Mouse (Mus musculus) skeletal muscle tissue, adult 2 months (tissue): ENCODE measurements around the gene Gpr33.

Experiments
- DNase-seq: peaks from one replicate; pipeline ENCODE4 v3.0.0-alpha.2; 2012; ENCODE audit warnings: low read depth, low spot score

Gene Gpr33

DNA sequence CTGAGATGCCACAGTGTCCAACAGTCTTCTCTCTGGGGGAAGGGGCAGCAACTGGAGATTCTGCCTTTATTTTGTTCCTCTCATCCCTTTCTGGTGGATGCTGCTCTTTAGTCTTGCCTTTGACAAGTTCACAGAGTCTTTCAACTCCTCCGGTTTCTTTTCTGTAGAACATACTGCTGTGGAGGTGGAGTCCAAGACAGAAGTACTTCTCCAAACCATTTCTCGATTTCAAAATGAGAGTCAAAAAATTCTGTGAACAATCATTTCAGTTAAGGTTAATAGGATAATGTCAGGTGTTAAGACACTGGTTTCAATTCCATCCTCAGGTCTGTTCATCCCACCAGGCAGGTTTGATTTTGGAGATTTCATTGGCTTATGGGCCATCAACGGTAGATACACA lies at the start of gene Gpr33:
Gene Gpr33, minus strand, starts transcription at position 101 of the 400 bp plus-strand sequence.
- no peak for DNase-seq

DNA sequence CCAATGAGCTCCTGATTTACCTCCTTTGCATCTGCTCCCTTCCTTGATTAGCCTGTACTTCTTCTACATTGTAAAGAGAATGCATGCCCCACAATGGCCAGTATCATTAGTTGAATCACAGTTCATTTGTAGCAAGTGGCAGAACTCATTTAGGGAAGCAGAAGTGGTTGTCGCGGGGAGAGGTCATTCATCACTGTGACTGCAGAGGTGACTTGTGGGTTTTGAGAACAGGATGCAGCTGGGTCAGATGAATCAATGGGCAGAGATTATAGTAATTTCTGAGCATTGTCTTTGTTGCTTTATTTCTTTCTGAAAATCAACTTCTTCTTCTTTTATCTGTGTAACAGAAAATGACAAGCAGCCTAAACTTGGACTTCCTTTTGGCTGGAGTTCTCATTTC lies 21.5 kb upstream of the Gpr33 start:
- peak; percentile 1 for DNase-seq

DNA sequence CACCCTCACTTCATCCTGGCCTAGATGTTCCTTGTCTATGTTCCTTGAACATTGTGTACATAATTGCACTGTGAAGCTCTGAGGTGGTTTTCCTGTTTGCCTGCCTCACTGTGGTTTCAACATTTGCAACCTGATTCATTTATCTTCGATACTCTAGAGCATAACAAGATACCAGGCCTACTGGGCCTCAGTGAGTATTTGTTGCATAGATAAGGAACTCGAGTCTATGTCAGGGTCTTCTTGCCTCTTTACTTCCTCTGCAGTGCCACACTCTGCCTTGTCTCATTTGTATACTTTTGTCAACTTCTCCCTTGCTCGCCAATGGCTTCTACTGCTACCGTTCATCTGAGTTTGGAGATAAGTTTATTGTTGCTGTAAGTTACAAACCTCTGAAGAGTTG lies 18.5 kb upstream of the Gpr33 start:
- no peak for DNase-seq

DNA sequence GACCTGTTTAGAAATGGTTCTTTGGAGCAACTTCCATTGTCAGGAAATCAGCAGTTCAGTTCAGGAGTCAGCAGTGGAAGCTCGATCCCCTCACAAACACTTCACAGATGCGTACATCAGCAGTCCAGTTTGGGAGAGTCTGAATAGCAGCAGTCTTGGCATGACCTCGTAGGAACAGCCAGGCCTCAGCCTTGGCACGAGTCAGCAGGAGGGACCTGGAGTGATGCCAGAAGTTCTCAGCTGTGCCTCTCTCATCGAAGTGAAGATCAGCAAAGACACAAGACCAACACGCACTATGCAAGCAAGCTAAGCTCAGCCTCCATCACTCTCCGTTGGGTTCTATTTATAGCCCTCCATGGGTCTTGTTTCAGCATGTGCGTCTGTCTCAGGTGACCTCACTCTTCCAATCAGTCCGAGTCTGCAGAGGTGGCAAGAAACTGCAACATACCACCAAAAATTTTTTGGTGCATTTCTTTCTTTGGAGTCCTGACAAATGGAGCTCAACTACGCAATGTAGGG lies 15.0 kb upstream of the Gpr33 start:
- peak; percentile 38 for DNase-seq

DNA sequence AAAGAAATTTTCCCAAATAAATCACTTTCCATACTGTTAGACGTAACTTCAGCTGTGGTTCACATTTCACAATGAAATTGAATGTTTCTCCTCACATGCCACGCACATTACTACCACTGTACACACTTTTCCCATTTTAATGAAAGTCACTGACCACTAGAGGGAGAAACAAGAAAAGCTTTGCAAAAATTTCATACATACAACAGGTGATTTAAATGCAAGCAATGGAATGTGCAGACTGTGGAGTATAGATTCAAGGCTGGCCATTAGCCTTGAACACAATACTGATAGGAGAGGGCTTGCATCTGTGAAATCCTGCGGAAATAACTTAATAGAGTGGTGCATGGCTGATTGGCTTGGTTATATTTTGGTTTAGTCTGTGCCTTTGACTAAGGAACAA lies 10.5 kb upstream of the Gpr33 start:
- DNase-seq = no peak

DNA sequence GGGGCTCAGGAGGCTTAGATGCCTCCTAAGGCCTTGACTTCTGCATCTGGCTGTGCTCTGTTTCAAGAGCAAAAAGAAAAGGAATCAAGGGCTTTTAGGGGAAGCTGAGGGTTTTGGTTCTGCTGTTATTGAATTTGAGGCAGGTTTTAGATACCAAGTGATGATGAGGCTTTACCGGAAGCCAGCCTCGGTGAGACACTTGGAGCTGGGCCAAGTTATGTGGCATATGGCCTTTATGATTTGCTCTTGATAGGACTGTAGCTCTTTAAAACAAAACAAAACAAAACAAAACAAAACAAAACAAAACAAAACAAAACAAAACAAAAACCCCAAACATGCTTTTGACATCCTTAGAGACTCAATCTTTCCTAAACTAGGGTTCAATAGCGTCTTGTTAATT lies 7.1 kb upstream of the Gpr33 start:
- DNase-seq = no peak

DNA sequence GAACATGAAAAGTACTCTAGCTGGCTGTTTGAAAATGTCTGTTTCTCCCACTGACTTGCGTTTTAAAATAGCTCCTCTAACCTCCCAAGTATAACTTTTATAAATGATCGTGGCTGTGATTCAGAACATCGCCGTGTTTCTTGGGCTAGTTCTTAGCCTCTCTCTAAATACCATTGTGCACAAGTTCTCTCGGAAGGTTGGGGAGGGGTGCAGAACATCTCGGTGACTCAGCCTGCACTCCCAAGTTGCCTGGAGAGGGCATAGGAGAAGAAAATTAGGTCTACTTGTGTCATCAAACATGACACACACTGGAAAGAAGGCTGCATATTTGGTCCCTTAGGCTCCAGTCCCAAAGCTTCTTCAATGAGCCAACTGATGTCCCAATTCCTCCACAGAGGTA lies 4.4 kb upstream of the Gpr33 start:
- no peak for DNase-seq

DNA sequence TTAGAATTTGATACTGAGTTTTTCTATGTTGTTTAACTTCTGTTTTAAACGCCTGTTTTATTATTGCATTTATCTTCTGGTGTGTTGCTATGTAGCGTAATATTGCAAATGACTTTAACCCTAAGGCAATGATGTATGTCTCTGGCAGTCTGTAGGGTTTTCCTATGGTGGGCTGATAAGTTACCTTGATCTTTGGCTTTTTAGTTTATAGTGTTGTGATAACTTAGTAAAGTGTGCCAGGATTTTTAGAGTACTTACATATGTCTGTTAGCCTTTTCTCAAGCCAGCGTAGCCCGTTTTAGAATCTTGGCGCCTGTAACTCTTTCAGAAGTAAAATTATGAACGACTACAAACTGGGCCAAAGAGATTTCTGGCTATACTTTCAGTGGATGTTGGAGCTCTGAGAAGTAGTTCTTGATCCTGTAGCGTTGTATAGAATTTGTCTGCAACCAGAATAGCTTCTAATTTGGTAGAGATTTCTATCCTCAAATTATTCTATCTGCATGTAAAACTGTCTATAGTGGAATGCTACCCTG lies 13.3 kb downstream of the Gpr33 start:
- DNase-seq = no peak

DNA sequence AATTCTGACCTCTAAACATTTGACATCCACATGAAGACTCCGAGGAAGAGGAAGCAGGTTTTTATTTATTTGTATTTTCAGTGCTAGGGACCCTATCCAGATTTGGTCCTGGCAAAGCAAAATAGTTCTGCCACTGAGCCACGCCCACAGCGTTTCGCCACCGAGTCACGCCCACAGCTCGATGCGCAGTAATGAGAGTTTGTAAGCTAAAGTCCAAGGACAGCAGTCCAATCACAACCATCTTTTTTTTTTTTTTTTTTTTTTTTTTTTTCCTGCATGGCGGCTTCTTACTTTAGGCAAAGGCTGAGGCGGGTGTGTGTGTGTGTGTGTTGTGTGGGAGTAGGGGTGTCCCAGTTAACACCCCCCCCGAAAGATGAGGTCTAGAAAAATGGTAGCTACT lies 13.8 kb downstream of the Gpr33 start:
- no peak for DNase-seq

DNA sequence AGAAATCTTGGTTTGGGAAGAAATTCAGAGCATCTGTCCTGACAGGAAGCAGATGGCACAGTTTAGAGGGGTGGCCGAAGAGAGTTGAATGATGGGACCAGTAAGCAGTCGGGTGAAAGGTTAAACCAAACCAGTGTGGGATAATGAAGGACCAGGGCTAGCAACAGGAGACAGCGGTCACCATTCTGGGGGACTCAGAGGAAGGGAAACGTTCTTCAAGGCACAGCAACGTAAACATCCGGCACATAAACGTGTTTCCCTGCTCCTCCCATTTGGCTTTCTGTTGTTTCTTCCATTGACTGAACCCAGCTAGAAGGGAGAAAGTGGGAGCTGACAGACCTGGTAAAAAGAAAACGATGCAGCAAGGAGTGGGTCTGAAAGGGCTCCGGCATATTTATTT lies 14.6 kb downstream of the Gpr33 start:
- DNase-seq = no peak

DNA sequence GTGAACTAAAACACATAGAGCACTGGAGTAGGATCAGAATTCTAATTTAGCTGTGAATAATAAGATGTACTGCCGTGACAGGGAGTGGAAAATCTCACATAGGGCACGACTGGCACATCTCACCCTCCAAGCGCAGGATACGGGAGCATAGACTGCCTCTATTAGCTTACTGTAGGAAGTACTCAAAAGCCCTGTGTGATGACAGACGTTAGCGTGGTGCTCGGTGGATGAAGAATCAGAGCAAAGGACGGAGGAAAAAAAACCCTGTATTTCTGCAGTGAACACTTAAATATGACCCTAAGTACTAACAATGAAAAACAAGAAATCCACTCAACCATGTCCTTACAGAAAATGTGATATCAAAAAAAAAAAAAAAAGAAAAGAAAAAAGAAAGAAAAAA lies 15.7 kb downstream of the Gpr33 start:
- no peak for DNase-seq

DNA sequence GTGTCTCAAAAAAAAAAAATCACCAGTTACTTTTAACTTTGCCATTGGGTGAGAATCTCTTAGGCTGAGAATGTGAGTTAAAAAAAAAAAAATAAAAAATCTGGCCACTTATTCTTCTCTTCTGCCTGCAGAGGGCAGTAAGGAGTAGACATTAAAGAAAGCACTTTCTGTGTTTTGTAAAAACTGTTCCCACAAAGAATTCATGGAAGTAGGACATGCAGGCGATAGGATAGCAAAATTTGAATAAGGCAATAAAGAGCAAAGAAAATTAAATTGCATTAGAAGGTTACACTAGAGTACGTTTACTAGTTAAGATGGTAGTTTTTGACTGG lies 17.3 kb downstream of the Gpr33 start:
- no peak for DNase-seq

DNA sequence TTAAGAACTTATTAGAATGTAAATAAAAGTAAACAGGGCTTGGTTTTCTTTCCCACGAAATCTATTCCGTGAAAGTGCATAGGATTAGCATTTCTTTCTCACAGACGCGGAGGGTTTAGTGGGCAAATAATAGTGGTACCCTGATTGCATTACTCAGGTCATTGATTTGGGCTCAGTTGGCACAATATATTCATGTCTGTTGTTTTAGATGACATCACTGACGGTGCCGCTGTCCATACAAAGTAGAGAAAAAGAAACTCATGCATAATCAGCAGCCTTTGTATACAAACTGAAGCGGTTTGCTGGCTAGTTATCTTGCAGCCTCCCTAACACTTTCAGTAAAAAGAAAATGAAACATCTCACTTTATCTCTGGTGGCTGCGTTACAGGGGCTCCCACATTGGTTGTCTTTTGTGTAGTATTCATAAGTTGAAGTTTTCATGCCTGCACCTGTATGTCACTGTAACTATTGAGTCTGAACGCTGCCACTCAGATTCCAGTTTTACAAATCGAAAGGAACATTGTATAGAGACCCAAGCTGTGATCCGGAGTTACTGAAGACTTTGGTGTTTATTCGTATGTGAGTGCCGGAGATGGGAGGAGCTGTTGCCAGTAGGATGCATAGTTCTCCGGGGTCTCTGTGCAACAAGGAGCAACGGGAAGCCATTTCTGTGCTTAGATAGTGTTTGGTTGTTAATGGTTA lies 17.8 kb downstream of the Gpr33 start:
- DNase-seq = no peak

DNA sequence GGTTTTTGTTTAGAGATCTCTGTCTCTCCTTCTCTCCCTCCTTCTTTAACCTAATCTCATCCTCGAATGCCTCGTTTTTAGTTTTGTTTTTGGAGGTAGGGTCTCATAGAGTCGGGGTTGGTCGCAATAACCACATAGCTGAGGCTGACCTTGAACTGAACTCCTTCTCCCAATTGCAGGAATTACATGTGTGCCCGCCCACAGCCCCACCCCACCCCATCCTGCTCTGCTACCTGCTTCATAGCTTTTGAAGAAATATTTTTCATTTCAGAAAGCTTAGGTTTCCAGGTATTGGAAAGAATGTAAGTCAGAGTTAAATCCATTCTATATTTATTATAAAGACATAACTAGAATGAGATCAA lies 21.2 kb downstream of the Gpr33 start:
- no peak for DNase-seq

DNA sequence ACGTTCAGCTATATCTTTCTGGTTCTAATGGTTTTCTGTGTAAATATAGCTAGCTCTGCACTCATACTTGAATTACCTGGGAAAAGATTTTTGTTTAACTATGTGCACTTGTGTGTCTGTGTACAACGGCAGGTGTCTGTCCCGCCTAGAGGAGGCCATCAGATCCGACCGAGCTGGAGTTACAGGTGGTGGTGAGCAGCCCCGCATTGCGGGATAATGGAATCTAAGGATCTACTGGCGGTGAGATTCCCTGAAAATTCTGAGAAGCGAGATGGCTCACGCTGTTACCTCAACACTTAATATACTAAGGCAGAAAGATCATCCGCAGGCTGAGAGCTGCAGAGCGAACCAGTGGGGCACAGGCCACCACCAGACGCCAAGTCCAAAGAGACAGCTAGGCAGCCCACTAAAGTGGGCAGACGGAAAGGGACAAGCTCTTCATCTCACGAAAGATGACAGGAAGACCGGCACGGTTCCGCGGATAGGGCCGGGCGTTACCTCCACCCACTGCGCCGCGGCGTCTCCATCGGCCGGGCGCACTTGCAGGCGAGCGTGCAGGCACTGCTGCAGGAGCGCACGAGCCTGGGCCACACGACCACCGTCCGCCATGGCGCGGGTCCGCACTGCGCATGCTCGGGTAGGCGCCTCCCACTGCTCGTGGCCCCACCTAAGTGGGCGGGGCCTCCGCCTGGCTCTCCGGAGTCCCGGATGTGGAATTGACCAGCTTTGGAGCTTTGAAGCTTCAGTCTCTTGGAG lies 21.8 kb downstream of the Gpr33 start, which contains the start of gene Dtd2:
Gene Dtd2, minus strand, starts transcription at position 625 of the 756 bp plus-strand sequence.
- peak; percentile 90 for DNase-seq

DNA sequence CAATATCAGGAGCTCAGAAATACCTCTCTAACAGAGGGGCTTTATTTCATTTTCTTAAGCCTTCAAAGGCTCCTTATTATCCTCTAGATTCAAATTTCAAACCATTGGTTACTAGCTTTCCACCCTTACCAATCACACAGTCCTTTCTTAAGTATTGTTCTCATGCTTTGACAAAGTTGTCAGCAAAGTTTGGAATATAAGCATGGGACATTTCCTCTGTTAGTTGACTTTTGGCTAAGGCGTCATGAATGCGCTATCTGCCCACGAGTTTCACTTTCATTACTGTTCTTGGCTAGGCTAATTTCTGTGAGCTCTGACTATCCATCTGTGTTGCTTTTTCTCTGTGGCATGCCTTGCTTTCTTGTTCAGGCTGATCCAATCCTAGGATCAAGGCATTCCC lies 25.1 kb downstream of the Gpr33 start:
- DNase-seq = no peak

DNA sequence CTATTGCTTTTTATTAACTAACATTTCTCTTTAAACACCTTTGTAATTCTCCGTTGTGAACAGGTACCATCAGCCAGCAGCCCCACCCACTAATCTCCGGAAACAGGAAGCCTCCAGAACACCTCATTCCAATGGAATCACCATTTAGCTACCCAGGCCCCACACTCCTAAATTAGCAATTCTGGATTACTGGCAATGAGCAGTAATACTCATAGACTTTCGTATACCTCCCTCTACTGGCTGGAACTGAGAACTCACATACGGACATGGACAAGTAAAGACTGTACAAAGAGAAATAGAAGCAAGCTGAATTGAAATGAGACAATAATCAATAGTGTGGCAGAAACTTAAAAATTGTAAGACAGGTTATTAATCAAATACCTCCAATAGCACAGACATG lies 26.3 kb downstream of the Gpr33 start:
- peak; percentile 64 for DNase-seq

DNA sequence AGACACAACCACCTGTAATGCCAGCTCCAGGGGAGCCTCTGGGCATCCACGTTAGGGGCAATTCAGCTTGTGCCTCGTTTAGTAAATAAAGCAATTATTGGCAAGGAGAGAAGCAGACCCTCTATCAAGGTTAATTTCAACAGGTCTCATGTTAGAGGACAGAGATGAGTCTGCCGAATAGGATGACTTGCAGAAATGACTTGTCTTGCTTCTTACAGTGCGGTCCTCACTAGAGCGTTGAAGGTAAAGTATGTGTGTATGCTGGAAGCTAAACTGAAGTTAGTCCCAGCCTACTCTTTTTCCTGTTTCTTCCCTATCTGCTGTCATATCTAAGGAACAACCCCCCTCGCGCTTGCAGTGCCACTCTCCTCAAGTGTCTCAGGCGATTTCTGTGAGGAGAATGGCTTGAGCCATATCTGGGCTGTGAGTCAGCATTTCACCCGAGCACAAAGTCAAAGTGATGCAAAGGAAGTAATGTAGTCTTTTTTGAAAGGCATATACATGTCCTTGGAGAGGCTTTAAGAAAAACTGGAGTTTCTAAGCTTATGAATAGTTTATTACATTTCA lies 29.4 kb downstream of the Gpr33 start:
- no peak for DNase-seq

DNA sequence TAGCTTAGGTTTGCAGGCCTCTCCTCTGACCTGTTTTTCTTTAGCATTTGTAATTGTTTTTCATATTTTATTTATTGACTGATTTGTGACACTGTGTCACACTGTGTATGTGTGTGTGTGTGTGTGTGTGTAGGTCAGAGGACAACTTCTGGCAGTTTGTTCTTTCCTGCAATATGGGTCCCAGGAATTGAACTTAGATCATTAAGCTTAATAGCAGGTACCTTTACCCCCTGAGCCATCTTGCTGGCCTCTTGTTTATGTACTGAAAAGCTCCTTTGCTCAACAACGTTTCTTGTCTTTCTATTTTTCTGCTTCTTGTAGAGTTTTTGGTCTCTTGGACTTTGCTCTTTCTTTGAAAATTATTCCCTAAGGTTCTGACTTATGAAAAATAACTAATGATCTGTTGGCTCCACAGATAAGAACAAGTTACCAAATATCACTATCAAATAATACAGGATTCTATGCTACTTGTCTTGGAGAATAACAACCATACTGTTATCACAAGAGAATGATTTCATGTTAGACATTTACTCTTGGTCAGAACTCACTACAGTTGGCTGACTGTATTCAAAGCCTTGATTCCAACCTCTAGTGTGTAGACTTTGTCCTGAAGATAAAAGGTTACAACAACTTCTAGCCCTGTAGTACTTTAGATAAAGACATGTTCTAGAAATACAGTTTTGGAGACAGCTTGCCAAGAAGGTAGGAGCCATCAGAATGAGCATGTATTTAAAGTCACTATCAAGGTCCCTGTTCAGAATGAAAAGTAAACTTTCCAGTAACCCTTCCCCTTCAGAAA lies 31.9 kb downstream of the Gpr33 start:
- DNase-seq = no peak

DNA sequence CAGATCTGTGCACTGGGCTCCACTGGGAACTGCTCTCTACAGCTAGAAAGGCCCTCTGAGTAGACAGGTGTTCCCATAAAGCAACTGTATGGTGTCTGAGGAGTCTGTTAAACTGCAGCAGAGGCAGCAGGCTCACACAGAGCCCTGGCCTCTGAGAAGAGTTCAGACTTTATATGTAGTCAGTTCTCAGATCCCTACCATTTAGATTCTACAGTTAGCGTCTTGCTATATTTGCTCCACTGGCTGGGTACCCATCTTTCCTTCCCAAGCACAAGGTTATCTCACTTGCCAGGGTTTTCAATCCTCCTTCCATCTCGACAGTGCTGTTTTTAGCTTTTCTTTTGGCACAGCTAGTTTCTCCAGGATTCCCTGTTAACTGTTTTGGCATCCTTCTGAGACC lies 37.2 kb downstream of the Gpr33 start:
- peak; percentile 39 for DNase-seq

DNA sequence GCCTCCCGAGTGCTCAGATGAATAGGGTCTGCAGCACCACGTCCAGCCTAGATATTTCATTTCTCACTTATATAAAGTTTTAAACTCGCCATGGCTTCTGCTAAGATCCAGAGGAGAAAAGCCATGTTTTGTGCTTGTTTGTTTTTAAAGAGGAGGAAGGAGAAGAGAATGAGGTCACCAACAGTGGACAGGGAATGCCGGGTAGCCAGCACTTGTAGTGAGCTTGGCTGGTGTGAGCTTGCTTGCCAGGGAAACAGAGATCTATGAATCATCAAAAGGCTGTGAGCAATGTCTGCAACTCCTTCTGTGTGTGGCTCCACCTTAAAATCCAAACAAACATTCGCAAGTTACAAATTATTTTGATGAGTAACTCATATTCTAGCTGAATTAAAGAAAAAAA lies 39.3 kb downstream of the Gpr33 start:
- DNase-seq = no peak

DNA sequence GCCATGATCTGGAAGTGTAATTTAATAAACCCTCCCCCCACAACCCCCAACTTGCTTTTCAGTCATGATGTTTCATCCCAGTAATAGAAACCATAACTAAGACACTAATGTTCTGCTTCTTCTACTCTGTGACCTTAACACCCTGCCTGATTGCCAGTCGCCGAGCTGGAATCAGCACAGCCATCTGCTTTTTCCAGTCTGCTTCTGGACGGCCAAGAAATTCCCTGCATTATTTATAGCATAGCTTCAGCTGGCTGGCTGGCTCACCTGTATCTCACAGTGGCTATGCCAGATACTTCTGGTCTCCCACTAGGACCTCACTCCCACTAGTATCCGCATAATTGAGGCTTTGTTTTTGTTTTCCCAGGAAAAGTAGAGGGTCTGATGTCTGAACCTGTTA lies 42.0 kb downstream of the Gpr33 start:
- peak; percentile 70 for DNase-seq
